Comparison of ENCODE assay signal across 19 mouse cellular contexts in the genomic region with DNA sequence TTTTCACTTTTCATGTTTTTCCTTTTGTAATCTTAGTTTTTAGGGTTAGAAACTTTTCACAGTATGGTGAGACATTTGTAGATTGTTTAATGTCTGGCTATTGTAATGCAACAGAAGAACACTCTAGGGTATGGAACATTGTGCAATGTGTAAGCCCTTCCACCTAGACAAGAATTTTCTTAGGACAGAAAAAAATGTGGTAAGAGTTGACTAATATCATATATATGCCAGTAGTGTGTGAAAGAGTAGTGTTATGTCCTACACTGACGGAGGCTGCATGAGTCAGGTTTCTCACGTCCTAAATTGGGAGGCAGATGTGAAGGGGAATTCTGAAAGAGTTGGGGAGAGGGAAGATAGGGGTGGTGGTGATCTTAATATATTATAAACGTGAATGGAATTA. TPM values are rescaled to one million over a fixed set of nuclear protein-coding genes. Genes with fewer than 3 reads are reported as not detected.
"Had no signal": no experiment of that assay in that cellular context is flagged by ENCODE, and none has a peak within 500 bp of the region (broad histone marks: within the 10 kb centered on the region; RNA-seq: fewer than 3 reads in every experiment).

No protein-coding gene starts in this region.

- H3K4me3 ChIP-seq: midbrain, embryonic 10.5 days; midbrain, embryonic 12.5 days; neural tube, embryonic 12.5 days; stomach, embryonic 15.5 days had no signal

- H3K27me3 ChIP-seq: midbrain, embryonic 12.5 days; neural tube, embryonic 12.5 days; stomach, embryonic 15.5 days had no signal

- H3K36me3 ChIP-seq: midbrain, embryonic 10.5 days; midbrain, embryonic 12.5 days; neural tube, embryonic 12.5 days; stomach, embryonic 15.5 days had no signal

- H3K4me2 ChIP-seq: lung, embryonic 14.5 days; midbrain, embryonic 12.5 days; neural tube, embryonic 12.5 days; stomach, embryonic 15.5 days had no signal

- DNase-seq: lung, adult 18-20 months; lung, embryonic 14.5 days; lung, postnatal 14 days; lung, postnatal 4 days; midbrain, embryonic 14.5 days; right cerebral cortex, postnatal 14 days; thymus, adult 18-20 months; thymus, postnatal 14 days; thymus, postnatal 36 days had no signal

- ATAC-seq: midbrain, embryonic 16.5 days had no signal

RNA-seq across cellular contexts. Expression of a gene that starts 10.9 kb away (rescaled TPM):
- polyA plus RNA-seq: lung, embryonic 14.5 days; lung, embryonic 16.5 days; midbrain, embryonic 10.5 days; midbrain, embryonic 12.5 days; midbrain, embryonic 14.5 days; midbrain, embryonic 16.5 days; neural tube, embryonic 12.5 days; neural tube, embryonic 14.5 days; spleen, adult 2 months had no signal

RNA-seq across cellular contexts. Expression of a gene that starts 41.2 kb away (rescaled TPM):
- polyA plus RNA-seq: liver, embryonic 16.5 days; lung, embryonic 14.5 days; lung, embryonic 16.5 days; midbrain, embryonic 10.5 days; midbrain, embryonic 12.5 days; midbrain, embryonic 14.5 days; midbrain, embryonic 16.5 days; neural tube, embryonic 12.5 days; neural tube, embryonic 14.5 days; spleen, adult 2 months; stomach, embryonic 15.5 days; thymus, postnatal 0 days had no signal
